Mouse (Mus musculus) embryonic fibroblast, embryonic 13.5 days (primary cell): ENCODE measurements around the gene Robo3.

Experiments used
- CTCF ChIP-seq: IDR thresholded peaks from 2 replicates; pipeline ENCODE4 v1.5.1; 2011; ENCODE audit warnings: mild to moderate bottlenecking, control low read depth, low read length, moderate library complexity, borderline replicate concordance; ENCODE audit not compliant: insufficient read depth
- POLR2A ChIP-seq: IDR thresholded peaks from 2 replicates; pipeline ENCODE4 v1.6.1; 2011; ENCODE audit warnings: low read depth, mild to moderate bottlenecking, control low read depth, low read length, moderate library complexity

DNA sequence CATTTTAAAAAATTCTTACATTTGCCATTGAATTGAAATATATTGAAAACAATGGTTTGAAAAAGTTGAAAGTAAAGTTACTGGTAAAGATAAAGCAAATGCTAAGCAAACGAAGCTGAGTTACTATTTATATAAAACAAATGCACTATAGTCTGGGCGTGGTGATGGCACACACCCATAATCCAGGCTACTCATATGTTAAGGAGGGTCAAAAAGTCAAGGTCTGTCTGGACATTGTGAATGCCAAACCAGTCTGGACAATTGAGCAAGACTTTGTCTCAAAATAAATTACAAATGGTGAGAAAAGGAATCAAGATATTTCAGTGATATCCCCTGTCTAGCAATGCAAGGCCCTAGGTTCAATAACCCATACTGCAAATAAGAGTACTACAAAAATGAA lies 42.2 kb downstream of the Robo3 start:
- TF ChIP-seq POLR2A, result no peak
- no peak for TF ChIP-seq CTCF
